In the genomic region with DNA sequence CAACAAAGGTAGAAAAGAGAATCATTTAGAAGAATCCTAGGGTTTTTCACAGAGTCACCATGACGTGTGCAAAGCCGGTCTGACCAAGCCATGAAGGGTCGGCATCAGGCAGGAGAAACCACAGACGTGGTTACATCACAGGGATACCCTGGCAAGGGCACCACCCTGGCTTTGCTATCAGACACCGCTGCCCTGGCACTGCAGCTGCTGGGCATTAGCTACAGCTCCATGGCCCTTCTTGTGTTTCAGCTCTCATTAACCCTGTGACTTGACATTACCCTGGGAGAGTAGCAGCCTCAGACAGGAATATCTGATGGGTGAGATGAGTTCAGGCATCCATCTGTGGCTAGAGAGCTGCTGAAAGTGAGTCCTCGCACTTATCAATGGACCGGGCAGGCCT, we compare ENCODE assay signal across 25 mouse cellular contexts. TPM values are rescaled to one million over a fixed set of nuclear protein-coding genes. Genes with fewer than 3 reads are reported as not detected.
DNase-seq lines count a peak whose midpoint lies in the region; TF ChIP-seq lines count a peak whose summit lies in the region.
"Had no signal": no experiment of that assay in that cellular context is flagged by ENCODE, and none has a peak within 500 bp of the region (broad histone marks: within the 10 kb centered on the region; RNA-seq: fewer than 3 reads in every experiment).

No protein-coding gene starts in this region.

- peak overlapping the region; percentile 8 for H3K4me2 ChIP-seq in myocyte (ENCODE audit: low read depth)
- H3K4me2 ChIP-seq: forebrain, embryonic 13.5 days; heart, embryonic 11.5 days; hindbrain, embryonic 12.5 days; hindbrain, embryonic 15.5 days had no signal

- WGBS in heart, embryonic 10.5 days: 81% methylated on average over 7 of the region's 7 CpGs

- H3K36me3 ChIP-seq in heart, embryonic 10.5 days: no peaks in the 10 kb centered on the region
- H3K36me3 ChIP-seq in myocyte (ENCODE audit: control insufficient read depth, insufficient read depth): no peaks in the 10 kb centered on the region
- H3K36me3 ChIP-seq: forebrain, embryonic 10.5 days; G1E; hindbrain, embryonic 12.5 days; hindbrain, embryonic 15.5 days had no signal

- no peak overlapping the region for H3K27ac ChIP-seq in heart, embryonic 10.5 days
- peak overlapping the region; percentile 94 for H3K27ac ChIP-seq in gastrocnemius, adult 2 months
- H3K27ac ChIP-seq: forebrain, embryonic 10.5 days; forebrain, embryonic 13.5 days; hindbrain, embryonic 12.5 days; hindbrain, embryonic 15.5 days had no signal

- H3K4me1 ChIP-seq in heart, embryonic 10.5 days: peaks cover 14% of the 10 kb centered on the region; the same call in 1 of the 2 replicates
- H3K4me1 ChIP-seq: forebrain, embryonic 10.5 days; hindbrain, embryonic 12.5 days; hindbrain, embryonic 15.5 days had no signal

- H3K9me3 ChIP-seq in heart, embryonic 10.5 days: no peaks in the 10 kb centered on the region
- H3K9me3 ChIP-seq: forebrain, embryonic 10.5 days; forebrain, embryonic 13.5 days; G1E; hindbrain, embryonic 12.5 days; hindbrain, embryonic 15.5 days had no signal

- H3K4me3 ChIP-seq in heart, embryonic 10.5 days: no peak overlapping the region
- H3K4me3 ChIP-seq in gastrocnemius, adult 2 months: no peak overlapping the region; the same call in 1 of the 2 replicates
- H3K4me3 ChIP-seq in myocyte: no peak overlapping the region
- H3K4me3 ChIP-seq: forebrain, embryonic 10.5 days; forebrain, embryonic 13.5 days; hindbrain, embryonic 12.5 days; hindbrain, embryonic 15.5 days had no signal

- TF ChIP-seq CTCF in gastrocnemius, adult 2 months (IDR thresholded peaks at IDR 0.05): no peak

- DNase-seq in heart, embryonic 10.5 days (ENCODE audit: low spot score): peak; percentile 58
- no peak for DNase-seq in heart, adult 8-10 months (ENCODE audit: low spot score)
- peak; percentile 91 for DNase-seq in gastrocnemius, adult 2 months
- DNase-seq in gastrocnemius, postnatal 14 days: peak; percentile 77
- no peak for DNase-seq in ovary, adult 18-20 months (ENCODE audit: low spot score)
- no peak for DNase-seq in right cerebral cortex, postnatal 25 days
- DNase-seq in urinary bladder, adult 18-20 months (ENCODE audit: low spot score in 2 of 2): no peak
- DNase-seq: adrenal gland, adult 2 months; adrenal gland, postnatal 14 days; cerebellum, adult 11 months; cerebellum, adult 2 months; cerebellum, postnatal 10 days; cerebellum, postnatal 36 days; forebrain, postnatal 0 days; heart, adult 18-20 months; kidney, adult 11 months had no signal

- intact Hi-C loops in gastrocnemius, adult 2 months (cut with DNase I): no loop called here
- intact Hi-C loops in gastrocnemius, postnatal 14 days (cut with DNase I; ENCODE audit: low total_unique reads): no loop called here

- no peak overlapping the region for H3ac ChIP-seq in myocyte (ENCODE audit: control insufficient read depth, insufficient read length)

- no peaks in the 10 kb centered on the region for H3K27me3 ChIP-seq in heart, embryonic 10.5 days (ENCODE audit: insufficient read depth, poor library complexity, severe bottlenecking)
- no peaks in the 10 kb centered on the region for H3K27me3 ChIP-seq in myocyte (ENCODE audit: control insufficient read depth, insufficient read depth, insufficient read length)
- H3K27me3 ChIP-seq: CH12.LX; forebrain, embryonic 13.5 days; hindbrain, embryonic 12.5 days; hindbrain, embryonic 15.5 days; Patski had no signal

- peaks cover 7% of the 10 kb centered on the region for H3K79me2 ChIP-seq in myocyte (ENCODE audit: control insufficient read depth, insufficient read depth)

- TF ChIP-seq POLR2A in myocyte (IDR thresholded peaks at IDR 0.05; ENCODE audit: insufficient read length, low read depth): no peak

TF ChIP-seq in myocyte, 11 proteins besides CTCF, POLR2A, EP300 and RAD21:
- TF ChIP-seq MYOG (IDR thresholded peaks at IDR 0.05; ENCODE audit: control insufficient read depth in 1 of 3, insufficient read depth in 1 of 3, insufficient read length in 2 of 3, low read depth in 2 of 3) (peak; percentile 87 to 99 (median 95)), USF1 (IDR thresholded peaks at IDR 0.05; ENCODE audit: low read depth) (no peak), MAX (IDR thresholded peaks at IDR 0.05; ENCODE audit: low read depth) (no peak), TCF12 (IDR thresholded peaks at IDR 0.05; ENCODE audit: insufficient read depth, poor library complexity, severe bottlenecking) (peak; percentile 92), CEBPB (IDR thresholded peaks at IDR 0.05; ENCODE audit: insufficient read depth, poor library complexity, severe bottlenecking) (0 out of 2 replicates have a peak, but pooled peaks have one; percentile 42), REST (IDR thresholded peaks at IDR 0.05; ENCODE audit: insufficient read depth, insufficient read length) (no peak), MYOD1 (IDR thresholded peaks at IDR 0.05; ENCODE audit: control insufficient read depth in 1 of 3, insufficient read length in 2 of 3, low read depth in 2 of 3) (peak; percentile 59 to 98 (median 94)), SRF (IDR thresholded peaks at IDR 0.05; ENCODE audit: control insufficient read depth, insufficient read length, low read depth) (peak; percentile 38), POLR2AphosphoS2 (IDR thresholded peaks at IDR 0.05; ENCODE audit: insufficient read length, low read depth) (no peak), E2F4 (IDR thresholded peaks at IDR 0.05; ENCODE audit: insufficient read depth) (no peak), TCF3 (IDR thresholded peaks at IDR 0.05; ENCODE audit: insufficient read length, low read depth) (peak; percentile 89)

RNA-seq across cellular contexts. Expression of a gene that starts 42.5 kb away (rescaled TPM):
- 38.3 and 44.2 TPM in 2 replicates for polyA plus RNA-seq in heart, embryonic 10.5 days (2016; fragmentation: Nextera tagmentation; extraction: Ambion mirVana)
- total RNA-seq in heart, adult 8-10 months (2022): 10 to 100 TPM; 11.1 to 15.7 (median 13.5) TPM
- 10 to 100 TPM; 46.4 to 46.9 TPM for total RNA-seq in gastrocnemius, adult 2 months (2021)
- total RNA-seq in gastrocnemius, postnatal 14 days (2021): 10 to 100 TPM; 29.9 to 39.6 TPM
- 41.8 TPM for polyA plus RNA-seq in myocyte (2012; fragmentation: generic; extraction: Trizol)

Comparison
In these comparisons a context has a peak if more than half of its experiments do, and no peak if none do; other contexts are left out.
1. DNase-seq: peak in heart, embryonic 10.5 days (single experiment), gastrocnemius, adult 2 months (single experiment) and gastrocnemius, postnatal 14 days (single experiment); none in heart, adult 8-10 months (single experiment), ovary, adult 18-20 months (single experiment), right cerebral cortex, postnatal 25 days (single experiment) and urinary bladder, adult 18-20 months (0 of 2).